Mouse (Mus musculus) kidney, postnatal 0 days (tissue): ENCODE results near the gene Fam163a. TPM values are rescaled to one million over a fixed set of nuclear protein-coding genes. Genes with fewer than 3 reads are reported as not detected.
A peak's percentile ranks its signal among the peaks of the same experiment; 100 is the strongest.
"Not testable (repeated sequence)": the region's sequence is repeated elsewhere in the genome, so short reads cannot be mapped to it uniquely, and the experiment has no call there.

Experiments used
- ATAC-seq: fragments of 200-750 bp; cut with Nextera tagmentation; replicated peaks from 2 replicates; pipeline ENCODE4 v1.8.0; 2017; ENCODE audit warnings: low read depth, moderate number of reproducible peaks, moderate TSS enrichment, moderate library complexity; ENCODE audit not compliant: low FRiP score
- DNase-seq: peaks from one replicate; pipeline ENCODE4 v3.0.0-alpha.2; 2016; ENCODE audit warnings: low spot score
- H3K27ac ChIP-seq: fragments of 300-500 bp; sonication (generic); 2 replicates; pipeline ENCODE4 v1.5.1; 2014; ENCODE audit warnings: mild to moderate bottlenecking
- H3K27me3 ChIP-seq: fragments of 300-500 bp; sonication (generic); 2 replicates; pipeline ENCODE4 v1.6.1; 2014; ENCODE audit warnings: low read length, mixed read lengths; ENCODE audit not compliant: insufficient read depth
- H3K36me3 ChIP-seq: fragments of 300-500 bp; sonication (generic); 2 replicates; pipeline ENCODE4 v1.6.1; 2014; ENCODE audit warnings: low read length, mixed read lengths; ENCODE audit not compliant: insufficient read depth
- H3K4me1 ChIP-seq: fragments of 300-500 bp; sonication (generic); replicated peaks from 2 replicates; pipeline ENCODE4 v1.6.1; 2014; ENCODE audit warnings: antibody characterized with exemption, low read length, mixed read lengths; ENCODE audit not compliant: insufficient read depth
- H3K4me2 ChIP-seq: fragments of 300-500 bp; sonication (generic); 2 replicates; pipeline ENCODE4 v1.6.1; 2014; ENCODE audit warnings: mild to moderate bottlenecking, low read length, moderate library complexity, mixed read lengths
- H3K4me3 ChIP-seq: fragments of 300-500 bp; sonication (generic); replicated peaks from 2 replicates; pipeline ENCODE4 v1.5.1; 2014; ENCODE audit warnings: low read depth, low read length
- H3K9ac ChIP-seq: fragments of 300-500 bp; sonication (generic); 2 replicates; pipeline ENCODE4 v1.6.1; 2014; ENCODE audit warnings: low read depth, low read length
- H3K9me3 ChIP-seq: fragments of 300-500 bp; sonication (generic); replicated peaks from 2 replicates; pipeline ENCODE4 v1.6.1; 2016; ENCODE audit warnings: low read length, inconsistent platforms, mixed read lengths
- CTCF ChIP-seq: IDR thresholded peaks from 2 replicates; pipeline ENCODE4 v1.5.1; 2016; ENCODE audit warnings: antibody characterized with exemption, low read depth, mild to moderate bottlenecking, moderate library complexity
- WGBS: fragments of 180-500 bp; shearing (Covaris S2); extraction: QIAGEN DNeasy Blood & Tissue Kit; methylation state at CpG from one replicate; pipeline ENCODE4 v1.1.7; 2014; 5-methylcytosine and 5-hydroxymethylcytosine counted together
- polyA plus RNA-seq: library from polyadenylated mRNA; unstranded; fragments of >200 nt; fragmentation: Nextera tagmentation; extraction: Ambion mirVana; gene quantifications from 2 replicates; pipeline ENCODE4 v1.2.1, GENCODE M21; 2015

The Fam163a gene
- polyA plus RNA-seq, 1 experiment from 2014 or later, result 0.63 TPM

DNA sequence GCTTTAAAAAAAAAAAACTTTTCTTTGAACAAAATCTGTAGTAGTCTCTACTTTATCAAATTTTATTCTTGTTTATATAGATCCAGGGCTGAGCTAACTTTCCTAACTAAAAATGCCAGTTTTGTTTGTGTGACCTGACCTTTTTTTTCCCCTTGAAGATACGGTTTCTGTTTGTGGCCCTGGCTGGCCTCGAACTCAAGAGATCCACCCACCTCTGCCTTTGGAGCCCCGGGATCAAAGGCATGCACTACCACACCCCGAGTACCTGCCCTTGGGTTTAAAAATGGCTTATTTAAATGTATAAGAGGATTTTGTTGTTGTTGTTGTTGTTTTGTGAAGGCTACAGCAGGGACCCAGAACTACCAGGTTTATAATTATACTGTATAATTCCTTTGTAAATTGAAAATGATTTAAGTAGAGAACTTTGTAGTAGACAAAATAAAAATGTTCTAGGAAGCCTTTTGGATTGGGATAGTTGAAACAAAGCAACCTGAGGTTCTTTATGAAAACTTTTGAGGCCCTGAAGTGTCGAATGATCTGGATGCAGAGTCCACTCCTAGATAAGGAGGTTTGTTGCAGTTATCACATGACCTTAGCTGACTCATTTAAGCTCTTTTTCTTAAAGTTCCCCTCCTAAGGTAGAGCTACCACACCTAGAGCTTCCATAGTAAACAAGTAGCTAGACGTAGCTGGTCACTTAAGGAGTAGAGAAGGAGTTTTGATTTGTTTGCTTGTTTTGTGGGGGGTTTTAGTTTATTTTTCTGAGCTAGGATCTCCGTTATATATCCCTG, 163.2 kb downstream of the Fam163a start:
- DNase-seq (no peak), ATAC-seq (no peak)
- no peaks in the 10 kb centered on the region for H3K9me3 ChIP-seq
- peak overlapping the region; percentile 58 for H3K4me3 ChIP-seq
- peak overlapping the region; percentile 79 for H3K4me2 ChIP-seq
- H3K36me3 ChIP-seq, result no peaks in the 10 kb centered on the region; the same call in 1 of the 2 replicates
- H3K4me1 ChIP-seq, result peaks cover 16% of the 10 kb centered on the region
- peak overlapping the region; percentile 50 for H3K9ac ChIP-seq
- TF ChIP-seq CTCF, result no peak
- 22% methylated on average over 7 of the region's 7 CpGs for WGBS
- H3K27ac ChIP-seq, result no peak overlapping the region
- H3K27me3 ChIP-seq, result no peaks in the 10 kb centered on the region

DNA sequence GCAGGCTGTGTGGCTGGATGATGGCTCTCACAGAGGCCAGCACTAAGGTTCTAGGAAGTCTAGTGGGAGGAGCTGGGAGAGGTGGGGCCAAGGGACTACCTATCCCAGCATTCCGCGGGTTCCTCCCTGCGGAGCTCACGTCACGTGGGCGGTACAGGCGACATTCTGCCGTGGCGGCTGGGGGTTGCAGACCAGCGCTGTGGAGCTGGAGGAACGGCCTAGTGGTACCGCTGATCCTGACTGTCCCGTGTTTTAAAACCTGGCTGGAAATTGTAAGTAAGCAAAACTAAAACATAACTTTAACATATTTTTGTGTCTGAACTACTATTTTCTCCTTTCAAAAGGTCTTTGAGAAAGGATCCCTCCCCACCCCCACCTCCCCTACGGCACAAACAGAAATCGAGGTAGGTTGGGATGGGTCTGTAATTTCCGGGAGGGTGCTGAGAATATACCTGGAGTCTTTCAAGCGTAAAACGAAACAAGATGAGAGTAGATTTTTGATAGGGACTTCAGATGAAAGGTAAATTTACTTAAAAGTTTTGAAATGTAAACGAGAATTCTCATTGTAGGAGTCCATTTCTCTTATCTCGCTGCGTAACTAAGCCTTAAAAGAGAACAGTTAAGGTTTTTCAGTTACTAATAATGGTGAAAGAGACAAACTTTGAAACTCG, 164.0 kb downstream of the Fam163a start:
- peak overlapping the region; percentile 79 for H3K4me2 ChIP-seq
- no peaks in the 10 kb centered on the region for H3K9me3 ChIP-seq
- H3K27me3 ChIP-seq, result no peaks in the 10 kb centered on the region
- peak overlapping the region; percentile 38; the same call in 1 of the 2 replicates for H3K27ac ChIP-seq
- WGBS, result 1% methylated on average over 22 of the region's 22 CpGs
- DNase-seq (peak; percentile 98), ATAC-seq (peak; percentile 76)
- H3K36me3 ChIP-seq, result no peaks in the 10 kb centered on the region; the same call in 1 of the 2 replicates
- peak overlapping the region; percentile 65 for H3K9ac ChIP-seq
- no peak for TF ChIP-seq CTCF
- peaks cover 16% of the 10 kb centered on the region for H3K4me1 ChIP-seq
- H3K4me3 ChIP-seq, result peak overlapping the region; percentile 58

- not testable (repeated sequence) for H3K4me2 ChIP-seq, H3K4me3 ChIP-seq, H3K9me3 ChIP-seq, H3K27ac ChIP-seq, H3K9ac ChIP-seq, H3K27me3 ChIP-seq, ATAC-seq, H3K36me3 ChIP-seq
- H3K4me1 ChIP-seq, result peaks cover 16% of the 10 kb centered on the region
- DNase-seq, result peak; percentile 26
- 77% methylated on average over 7 of the region's 7 CpGs for WGBS
- TF ChIP-seq CTCF, result peak; percentile 39
These were observed 164.8 kb downstream of the Fam163a start for GRCm38 (mm10) chr1:156039989-156040388.

GRCm38 (mm10) chr1:156037144-156037583, 167.7 kb downstream of the Fam163a start:
- Histone ChIP-seq H3K27ac (peak overlapping the region; percentile 54; the same call in 1 of the 2 replicates), H3K9me3 (no peaks in the 10 kb centered on the region), H3K4me1 (peaks cover 13% of the 10 kb centered on the region), H3K4me3 (0 out of 2 replicates have a peak overlapping the region, but pooled peaks have one; percentile 90), H3K4me2 (peak overlapping the region; percentile 61), H3K36me3 (peaks cover 9% of the 10 kb centered on the region), H3K9ac (0 out of 2 replicates have a peak overlapping the region, but pooled peaks have one; percentile 40), H3K27me3 (no peaks in the 10 kb centered on the region)
- TF ChIP-seq CTCF, result no peak
- WGBS, result 28% methylated on average over 5 of the region's 5 CpGs
- DNase-seq, result peak; percentile 24
- no peak for ATAC-seq

GRCm38 (mm10) chr1:156035930-156036737, 168.7 kb downstream of the Fam163a start, which contains the start of gene Tor1aip1:
Gene Tor1aip1 (minus strand): TSS chr1:156036480.
- H3K9ac ChIP-seq, result peak within 1 kb of the TSS; percentile 84
- H3K9me3 ChIP-seq, result no peaks in the 10 kb centered on the region
- peak within 1 kb of the TSS; percentile 90 for H3K4me3 ChIP-seq
- WGBS, result under 1% methylated on average over 59 of the region's 59 CpGs
- peak; percentile 86 for TF ChIP-seq CTCF
- ATAC-seq (peak; percentile 94), DNase-seq (peak; percentile 99)
- H3K4me1 ChIP-seq, result 0 out of 2 replicates have a peak, but pooled peaks cover 5% of the 10 kb centered on the region
- H3K27me3 ChIP-seq, result no peaks in the 10 kb centered on the region
- H3K4me2 ChIP-seq, result peak within 1 kb of the TSS; percentile 73
- H3K27ac ChIP-seq, result peak within 1 kb of the TSS; percentile 100
- H3K36me3 ChIP-seq, result peaks cover 19% of the 10 kb centered on the region
